Mouse (Mus musculus): ENCODE measurements at regions not wholly inside any gene's neighbourhood (a gene's known extent, or its start where the extent isn't known, plus 50 kb on each side); places are given as distances from the start of the nearest gene placed in this dataset.

DNA sequence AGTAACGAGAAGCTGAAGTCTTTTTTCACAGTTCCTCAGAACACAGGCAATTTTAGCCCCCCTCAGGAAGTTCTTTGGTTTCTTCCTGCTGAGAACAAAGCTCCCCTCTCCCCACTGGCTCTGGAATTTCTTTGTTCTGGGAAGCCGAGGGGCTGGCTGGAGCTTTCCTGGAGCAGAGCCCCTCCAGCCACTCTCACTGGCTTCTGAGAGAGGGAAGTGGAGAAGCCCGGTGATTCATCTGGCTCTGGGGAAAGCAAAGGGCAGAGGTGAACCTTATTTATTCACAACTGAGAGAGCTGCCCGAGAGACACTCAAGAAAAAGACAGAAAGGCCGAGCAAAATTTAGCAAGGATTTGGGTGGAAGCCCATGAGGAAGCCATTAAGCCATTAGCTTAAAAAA is 63.9 kb downstream of the Ddx3x start:
- DNase-seq (ENCODE audit: low spot score in 2 of 2): peak; percentile 15 to 24

DNA sequence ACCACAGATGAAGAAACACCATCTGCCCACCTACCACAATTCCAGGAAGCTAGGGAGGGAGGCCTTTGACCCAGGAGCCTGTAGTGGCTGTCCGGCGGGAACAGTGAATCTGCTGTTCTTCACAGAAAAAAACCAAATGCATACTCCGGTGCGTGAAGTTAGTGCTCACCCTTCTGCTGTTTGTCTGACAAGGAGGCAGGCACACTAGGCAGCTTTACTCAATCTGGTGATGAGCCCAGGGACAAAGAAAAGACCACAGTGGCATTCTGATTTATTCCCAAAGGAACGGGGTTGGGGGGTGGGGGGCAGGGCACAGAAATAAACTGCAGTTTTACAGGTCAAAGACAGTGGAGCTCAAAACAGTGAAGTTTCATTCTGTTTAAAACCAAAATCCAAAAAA is 64.4 kb downstream of the Ddx3x start:
- DNase-seq (ENCODE audit: low spot score in 2 of 2): peak; percentile 5 to 13

DNA sequence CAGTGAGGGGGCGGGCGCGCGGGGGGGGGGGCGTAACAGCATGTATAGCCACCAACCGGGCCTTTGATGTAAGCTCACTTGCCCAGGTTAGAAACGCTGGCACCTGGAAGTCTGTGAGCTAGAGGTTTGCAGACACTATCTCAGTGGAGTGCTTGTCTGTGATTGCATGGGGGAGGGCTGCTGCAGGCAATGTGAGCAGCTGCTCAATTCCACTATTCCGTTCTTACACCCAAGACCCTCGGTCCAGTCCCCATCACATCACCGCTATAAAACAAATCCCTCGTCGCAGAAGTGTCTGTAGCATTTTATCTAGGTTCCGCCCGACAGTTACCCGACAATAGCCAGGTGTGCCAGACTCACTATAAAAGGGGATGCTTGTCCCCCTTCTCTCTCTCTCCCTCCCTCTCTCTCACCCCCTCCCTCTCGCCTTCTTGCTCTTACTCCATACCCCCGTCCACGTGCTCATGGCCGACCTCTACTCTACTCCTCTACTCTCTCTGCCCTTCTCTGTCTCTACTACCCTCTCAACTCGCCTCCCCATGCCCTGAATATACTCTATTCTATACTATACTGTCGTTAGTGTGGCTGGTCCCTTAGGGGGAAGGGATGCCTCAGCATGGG is 65.4 kb downstream of the Ddx3x start:
- peak; percentile 7 to 30 for DNase-seq (ENCODE audit: low spot score in 2 of 2)

DNA sequence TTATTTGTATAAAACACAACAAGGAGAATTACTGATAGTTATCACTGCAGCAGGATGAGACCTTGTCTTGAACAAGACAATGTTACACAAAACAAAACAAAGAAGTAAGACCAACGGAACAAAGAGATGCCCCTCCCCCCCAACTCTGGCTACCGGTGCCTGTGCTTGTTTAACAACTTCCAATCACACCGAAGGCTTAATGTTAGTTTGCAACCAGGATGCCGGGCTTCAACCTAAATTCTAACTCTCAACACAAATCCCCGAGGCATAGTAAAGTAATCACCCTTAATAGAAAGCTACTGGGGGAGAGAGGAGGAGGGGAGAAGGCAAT is 65.9 kb downstream of the Ddx3x start:
- DNase-seq (ENCODE audit: low spot score in 2 of 2): peak; percentile 24 to 37

- peak; percentile 64 to 72 for DNase-seq (ENCODE audit: low spot score in 2 of 2)
These were observed 66.5 kb downstream of the Ddx3x start for GRCm38 (mm10) chrX:13347027-13347840.

GRCm38 (mm10) chrX:13348415-13348814 is 67.6 kb downstream of the Ddx3x start:
- DNase-seq (ENCODE audit: low spot score in 2 of 2): no peak

DNA sequence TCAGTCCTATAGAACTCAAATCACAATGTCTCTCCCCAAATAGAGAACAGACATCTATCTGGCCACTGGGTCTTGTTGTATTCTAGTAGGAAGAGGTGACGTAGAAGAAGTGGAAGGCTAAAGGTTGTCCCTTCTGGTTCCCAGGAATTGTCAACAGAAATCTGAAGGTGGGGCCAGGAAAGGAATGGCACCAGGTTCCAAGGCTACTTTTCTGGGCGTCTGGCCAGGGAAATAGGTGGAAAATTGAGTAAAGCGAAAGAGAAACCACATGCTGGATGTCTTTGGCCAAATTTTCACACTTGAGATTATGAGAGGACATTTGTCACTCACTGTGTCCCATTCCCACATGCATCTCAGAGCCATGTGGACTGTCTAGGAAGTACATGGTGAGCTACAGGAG is 69.7 kb downstream of the Ddx3x start:
- no peak for DNase-seq (ENCODE audit: low spot score in 2 of 2)

- no peak for DNase-seq (ENCODE audit: low spot score in 2 of 2)
These were observed 76.5 kb downstream of the Ddx3x start for GRCm38 (mm10) chrX:13357149-13357783.

GRCm38 (mm10) chrX:13357973-13358372 is 77.2 kb downstream of the Ddx3x start:
- no peak for DNase-seq (ENCODE audit: low spot score in 2 of 2)

DNA sequence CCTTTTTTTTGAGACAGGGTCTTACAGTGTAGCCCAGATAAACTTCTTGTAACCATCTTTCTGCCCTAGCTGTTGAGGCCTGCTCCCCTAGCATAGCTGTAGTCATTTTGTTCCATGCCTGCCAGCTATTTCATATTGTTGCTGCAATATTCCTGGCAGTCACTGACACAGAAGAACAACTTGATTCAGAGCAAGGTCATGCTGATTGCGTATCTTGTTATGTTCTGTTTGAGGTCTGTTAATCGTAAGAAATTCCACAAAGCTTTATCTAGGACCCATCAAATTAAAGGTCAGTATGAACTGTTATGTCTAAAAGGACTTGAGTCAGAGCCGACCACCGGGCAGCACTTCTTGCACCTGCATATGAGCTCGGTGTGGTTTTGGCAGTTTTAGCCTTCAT is 79.7 kb downstream of the Ddx3x start:
- DNase-seq (ENCODE audit: low spot score in 2 of 2): no peak

DNA sequence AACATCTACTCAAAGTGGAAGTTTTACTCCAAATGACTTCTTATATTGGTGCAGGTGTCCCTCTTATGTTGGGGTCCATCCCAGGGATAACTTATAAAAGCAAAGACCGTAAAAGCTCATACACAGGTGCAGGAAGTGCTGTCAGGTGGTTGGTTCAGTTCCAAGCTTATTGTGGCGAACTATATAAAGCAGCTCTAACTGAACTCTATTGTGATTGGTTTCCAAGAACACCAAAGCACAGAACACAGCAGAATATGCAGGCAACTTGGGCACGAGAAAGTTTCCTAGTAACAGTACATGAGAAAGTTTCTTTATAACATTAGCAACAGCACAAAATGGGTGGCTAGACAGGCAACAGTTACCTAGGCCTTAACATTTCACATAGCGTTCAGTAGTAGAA is 89.5 kb downstream of the Ddx3x start:
- DNase-seq (ENCODE audit: low spot score in 2 of 2): no peak

DNA sequence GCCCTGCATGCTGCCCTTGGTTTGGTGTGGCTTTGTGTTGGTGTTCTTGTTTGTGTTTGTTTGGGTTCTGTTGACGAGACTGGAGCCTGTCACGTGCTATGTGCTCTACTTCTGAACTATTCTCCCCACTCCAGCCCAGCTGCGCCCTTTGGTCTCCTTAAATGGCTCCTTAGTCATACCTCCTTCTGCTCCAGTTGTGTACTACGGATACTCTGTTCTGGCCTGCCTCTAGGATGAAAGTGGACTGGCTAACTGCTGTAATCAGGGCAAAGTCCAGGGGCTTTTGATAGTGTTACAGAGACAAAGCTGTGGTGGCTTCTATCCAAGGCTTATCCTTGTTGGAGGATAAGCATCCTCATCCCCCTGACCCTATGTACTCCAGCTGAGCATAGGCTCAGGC is 92.0 kb downstream of the Ddx3x start:
- DNase-seq (ENCODE audit: low spot score in 2 of 2): no peak

GRCm38 (mm10) chrX:13386354-13386753 is 79.6 kb upstream of the Nyx start:
- no peak for DNase-seq (ENCODE audit: low spot score in 2 of 2)

- no peak for DNase-seq (ENCODE audit: low spot score in 2 of 2)
These were observed 67.4 kb upstream of the Nyx start for GRCm38 (mm10) chrX:13398466-13398865.

- no peak for DNase-seq (ENCODE audit: low spot score in 2 of 2)
These were observed 53.2 kb upstream of the Nyx start for GRCm38 (mm10) chrX:13412726-13413125.

DNA sequence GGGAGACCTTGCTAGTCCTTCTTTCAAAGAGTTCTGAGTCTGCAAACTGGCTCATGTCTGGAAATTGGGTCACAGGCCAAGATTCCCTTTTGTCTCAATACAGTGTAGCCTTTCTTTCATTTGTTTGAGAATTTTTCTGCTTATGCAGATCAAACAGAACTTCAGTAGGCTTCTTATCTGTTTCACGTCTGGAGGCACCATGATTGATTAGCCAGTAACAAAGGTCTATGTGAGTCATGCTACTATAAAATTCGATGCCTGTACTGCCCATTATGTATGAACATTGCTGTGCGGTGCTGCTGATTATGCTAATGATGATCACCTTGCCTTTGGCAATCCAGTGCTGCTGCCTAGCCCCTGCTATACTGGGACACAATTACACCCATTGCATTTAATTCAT is 52.8 kb upstream of the Nyx start:
- no peak for DNase-seq (ENCODE audit: low spot score in 2 of 2)

Data from layer of hippocampus, postnatal 10 days (tissue).